Mouse (Mus musculus) heart, adult 11 months (tissue): ENCODE data around the gene Tbx19.
A peak's percentile ranks its signal among the peaks of the same experiment; 100 is the strongest.

Source experiments
- DNase-seq: peaks from one replicate; pipeline ENCODE4 v3.0.0; 2022

Tbx19 gene

DNA sequence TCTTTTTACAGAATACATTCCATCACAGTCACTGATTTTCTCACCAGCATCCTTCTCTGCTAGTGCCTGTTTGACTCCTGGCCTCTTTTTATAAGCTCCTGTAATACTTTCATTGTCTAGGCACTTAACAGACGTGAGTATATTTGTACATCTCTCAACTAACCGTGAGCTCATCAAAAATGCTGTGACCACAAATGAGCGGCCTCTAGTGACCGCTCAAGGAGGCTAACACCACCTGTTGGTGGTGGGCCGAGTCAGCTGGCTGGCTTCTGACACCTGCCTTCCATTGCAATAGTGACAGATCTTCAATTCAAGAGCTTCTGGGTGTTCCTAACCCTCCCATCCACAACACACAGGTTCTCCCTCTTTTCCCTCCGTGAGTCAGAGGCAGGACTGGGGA, 22.8 kb upstream of the Tbx19 start:
- peak; percentile 56 for DNase-seq

DNA sequence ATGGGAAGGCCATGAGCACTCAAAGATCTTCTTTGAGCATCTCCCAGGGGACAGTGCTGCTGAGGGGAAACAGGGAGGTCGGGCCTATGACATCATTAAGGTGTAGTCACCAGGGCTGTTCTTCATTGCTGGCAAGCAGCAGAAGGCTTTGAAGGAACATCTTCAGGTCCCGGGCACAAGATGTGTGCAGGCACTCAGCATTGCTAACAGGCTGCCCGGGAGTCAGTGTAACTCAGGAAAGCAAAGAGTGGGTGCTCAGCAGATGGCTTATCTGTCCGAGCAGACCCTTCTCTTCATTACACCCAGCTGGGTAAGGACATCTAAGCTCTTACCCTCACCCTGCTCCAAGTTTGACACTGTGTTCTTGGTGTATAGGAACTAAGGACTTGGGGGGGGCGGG, 18.7 kb upstream of the Tbx19 start:
- DNase-seq = peak; percentile 70

DNA sequence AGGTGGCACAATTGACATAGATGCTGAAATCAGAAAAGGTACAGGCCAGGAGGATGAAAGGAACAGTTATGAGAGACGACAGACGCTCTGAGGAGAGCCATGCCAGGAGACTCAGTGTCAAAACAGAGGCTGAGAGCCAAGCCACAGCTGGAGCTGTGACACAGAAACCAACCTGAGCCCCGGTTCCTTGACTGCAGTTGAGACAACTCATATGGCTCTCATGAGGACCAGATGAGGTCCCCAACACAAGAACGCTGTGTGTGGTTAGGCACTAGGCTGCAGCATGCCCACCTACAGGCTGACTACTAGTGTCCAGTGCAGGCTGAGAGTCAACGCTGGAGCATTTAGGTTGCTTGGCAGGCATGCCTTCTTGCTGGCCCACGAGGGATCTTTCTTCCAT, 17.5 kb upstream of the Tbx19 start:
- peak; percentile 90 for DNase-seq

DNA sequence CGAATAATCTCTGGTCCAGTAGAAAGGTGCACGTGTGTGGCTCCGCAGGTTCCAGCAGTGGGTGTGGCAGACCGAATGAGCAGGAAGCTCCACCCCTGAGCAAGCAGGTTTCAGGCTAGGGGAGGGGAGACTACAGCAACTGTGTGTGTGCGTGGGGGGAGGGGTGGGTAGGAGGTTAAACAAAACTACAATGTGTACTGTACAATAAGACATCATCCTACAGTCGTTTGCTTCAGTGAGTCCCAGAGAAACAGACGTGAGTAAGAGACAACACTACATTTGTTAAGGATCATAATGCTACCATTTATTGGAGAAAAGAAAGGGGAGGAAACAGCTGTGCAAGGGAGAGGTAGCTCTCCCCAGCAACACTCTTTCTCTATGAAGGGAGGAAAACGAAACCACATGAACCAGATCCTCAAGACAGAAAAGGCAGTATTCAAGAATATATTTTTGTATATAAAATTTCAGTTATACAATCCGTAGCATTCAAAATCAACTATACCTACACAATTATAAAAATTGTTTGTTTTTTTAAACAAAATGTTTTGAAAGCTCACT, 13.6 kb upstream of the Tbx19 start:
- DNase-seq = no peak

DNA sequence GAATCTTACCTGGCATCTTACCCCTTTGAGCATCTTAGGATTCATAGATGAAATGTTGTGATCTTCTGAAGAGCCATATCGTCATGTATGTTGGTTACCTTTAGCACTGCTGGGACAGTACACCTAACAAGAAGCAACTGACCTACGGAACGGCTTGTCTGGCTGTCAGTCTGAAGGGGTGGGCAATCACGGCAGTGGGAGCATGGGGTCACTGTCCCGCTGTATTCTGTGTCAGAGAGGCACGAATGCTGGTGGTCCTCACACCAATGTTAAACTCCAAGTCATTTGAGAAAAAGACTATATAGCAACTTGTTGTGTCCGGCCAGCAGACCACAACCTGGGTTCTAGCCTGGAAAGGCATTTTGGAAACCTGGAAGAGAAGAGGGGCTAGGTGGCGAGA, 10.7 kb upstream of the Tbx19 start:
- DNase-seq = peak; percentile 59

DNA sequence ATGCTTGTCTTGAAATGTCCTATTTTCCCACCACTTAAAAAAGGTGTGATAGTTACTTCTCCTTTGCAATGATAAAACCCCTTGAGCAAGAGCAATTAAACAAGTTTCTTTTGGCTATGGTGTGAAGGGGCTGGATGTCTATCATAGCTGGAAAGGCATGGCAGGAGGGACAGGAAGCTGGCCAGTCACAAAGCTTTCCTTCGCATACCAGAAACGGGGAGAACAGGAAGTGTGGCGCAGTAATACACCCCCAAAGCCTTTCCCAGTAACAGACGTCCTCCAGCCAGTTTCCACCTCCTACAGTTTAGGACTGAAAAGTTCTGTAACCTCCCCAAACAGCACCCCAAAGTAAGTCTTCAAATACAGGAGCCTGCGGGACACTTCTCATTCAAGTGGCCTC, 9.6 kb upstream of the Tbx19 start:
- DNase-seq = peak; percentile 85

DNA sequence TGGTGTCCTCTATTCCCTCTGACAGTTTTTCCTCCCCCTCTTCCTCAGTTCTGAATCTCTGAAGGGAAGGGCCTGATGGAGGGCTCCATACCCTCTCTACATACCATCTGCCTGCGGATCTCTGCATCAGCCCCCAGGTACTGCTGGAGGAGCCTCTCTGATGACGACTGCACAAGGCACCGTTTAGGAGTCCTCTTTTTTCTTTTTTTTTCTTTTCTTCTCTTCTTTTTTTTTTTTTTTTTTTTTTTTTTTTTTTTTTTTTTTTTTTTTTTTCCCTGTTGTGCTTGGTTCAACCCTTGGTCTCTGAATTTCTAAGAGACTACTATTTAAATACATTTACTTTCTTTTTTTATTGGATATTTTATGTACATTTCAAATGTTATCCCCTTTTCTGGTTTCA, 8.9 kb upstream of the Tbx19 start:
- no peak for DNase-seq

DNA sequence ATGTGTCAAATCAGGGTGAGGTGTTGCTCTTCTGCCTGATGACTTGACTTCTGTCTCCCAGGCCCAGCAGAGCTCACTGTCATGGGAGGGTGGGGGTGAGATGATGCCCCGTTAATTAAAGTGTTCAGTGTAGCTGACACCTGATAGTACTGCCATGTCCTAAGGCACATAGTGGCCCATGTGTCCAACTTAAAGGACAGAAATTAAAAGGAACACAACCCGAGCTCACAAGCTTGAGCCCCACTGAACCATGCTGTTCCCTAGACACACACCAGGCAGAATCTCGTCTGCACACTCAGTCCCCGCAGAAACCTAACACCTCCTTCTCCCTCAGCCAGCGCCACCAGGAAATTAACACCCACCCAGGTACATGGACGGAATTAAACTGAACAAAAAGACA, 4.3 kb upstream of the Tbx19 start:
- DNase-seq = peak; percentile 46

DNA sequence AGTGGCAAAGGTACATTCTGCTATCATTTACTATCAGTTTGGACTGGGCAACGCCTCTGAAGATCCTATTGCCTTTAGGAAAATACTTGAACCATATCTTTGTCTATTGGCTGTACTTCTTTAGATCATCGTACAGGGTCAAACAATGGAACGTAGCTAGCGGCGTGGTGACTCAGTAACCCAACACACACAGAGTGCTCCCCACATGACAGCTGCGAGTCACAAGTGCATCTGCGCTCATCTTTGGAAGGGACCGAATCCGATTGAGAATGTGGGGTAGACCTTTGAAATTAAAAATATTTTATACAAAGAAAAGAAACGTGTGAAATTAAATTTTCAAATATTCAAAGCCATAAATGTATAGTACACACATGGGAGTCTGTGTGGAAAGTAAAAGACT, 1.7 kb downstream of the Tbx19 start:
- DNase-seq = peak; percentile 48

DNA sequence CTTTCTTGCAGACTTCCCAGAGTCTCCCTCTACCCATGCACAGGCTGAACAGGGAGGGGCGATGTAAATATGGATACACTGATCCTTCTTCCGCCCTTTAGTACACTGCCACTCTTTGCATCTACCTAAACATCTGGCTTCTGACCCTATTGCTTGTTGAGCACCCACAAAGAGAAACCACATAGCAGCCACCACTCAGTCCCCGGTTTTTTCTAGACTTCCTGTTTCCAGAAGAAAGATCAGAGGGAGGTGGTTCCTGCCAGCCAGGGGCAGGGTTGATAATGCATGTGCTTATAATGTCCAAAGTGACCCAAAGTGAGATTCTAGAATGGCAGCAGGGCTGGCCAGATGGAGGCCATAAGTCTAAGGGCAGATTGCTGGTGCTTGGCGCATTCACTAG, 6.4 kb downstream of the Tbx19 start:
- DNase-seq = peak; percentile 73

DNA sequence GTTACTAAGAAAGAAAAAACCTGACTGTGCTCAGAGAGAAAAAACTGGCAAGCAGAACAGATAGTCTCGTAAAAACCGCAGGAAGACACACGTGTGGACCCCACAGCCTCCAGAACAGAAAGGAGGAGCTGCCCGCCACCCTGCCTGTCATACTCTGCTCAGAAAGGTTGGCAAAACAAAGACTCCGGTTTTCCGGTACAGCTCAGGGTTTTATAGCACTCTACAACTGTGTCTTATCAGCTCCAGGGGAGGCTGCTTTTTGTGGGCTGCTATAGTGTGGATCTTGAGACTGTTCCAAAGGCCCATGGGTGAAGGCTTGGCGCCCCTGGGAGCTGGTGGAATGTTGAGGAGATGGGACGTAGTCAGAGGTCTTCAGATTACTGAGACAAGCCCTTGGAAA, 9.4 kb downstream of the Tbx19 start:
- peak; percentile 64 for DNase-seq

DNA sequence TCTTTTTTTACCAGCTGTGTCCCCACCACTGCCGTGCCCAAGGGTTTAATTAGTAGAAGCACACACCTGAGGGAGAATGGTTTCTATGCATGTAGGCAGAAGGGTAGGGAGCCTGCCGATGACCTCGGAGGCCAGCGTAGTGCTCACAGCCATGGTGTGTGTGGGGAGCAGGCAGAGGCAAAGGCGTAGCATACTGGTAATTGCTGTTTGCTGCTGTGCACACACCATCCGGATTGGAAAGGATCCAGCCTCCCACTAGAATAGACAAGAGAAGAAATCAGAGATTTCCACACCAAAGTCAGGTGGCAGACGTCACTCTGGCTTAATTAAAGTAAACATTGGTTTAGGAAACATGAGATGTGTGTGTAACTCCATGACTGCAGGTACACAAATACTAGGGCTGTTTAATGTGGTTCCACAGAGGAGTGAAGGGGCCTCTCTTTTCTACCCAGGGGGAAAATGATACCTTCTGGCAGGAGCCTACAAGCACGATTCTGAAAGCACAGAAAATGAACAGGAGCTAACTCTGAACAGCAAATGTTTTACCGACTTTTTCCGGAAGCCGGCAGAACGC, 18.1 kb downstream of the Tbx19 start:
- DNase-seq = no peak

DNA sequence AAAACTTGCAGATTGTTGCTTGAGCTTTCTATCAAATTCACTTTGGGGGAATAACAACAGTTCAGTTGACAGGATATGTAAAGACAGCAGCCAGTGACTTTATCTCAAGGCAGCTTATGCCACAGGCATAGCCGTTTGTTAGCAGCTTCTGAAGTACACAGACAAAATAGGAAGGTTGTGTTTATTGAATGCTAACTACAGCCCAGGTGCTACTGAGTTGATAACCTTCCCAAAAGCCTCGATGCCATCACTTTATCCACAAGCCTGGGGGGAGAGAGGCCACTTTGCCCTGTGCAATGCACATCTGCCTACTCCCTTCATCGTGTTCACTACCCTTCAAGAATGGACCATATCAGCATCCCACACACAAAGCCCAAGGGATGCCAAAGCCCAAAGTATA, 20.3 kb downstream of the Tbx19 start:
- DNase-seq = no peak

DNA sequence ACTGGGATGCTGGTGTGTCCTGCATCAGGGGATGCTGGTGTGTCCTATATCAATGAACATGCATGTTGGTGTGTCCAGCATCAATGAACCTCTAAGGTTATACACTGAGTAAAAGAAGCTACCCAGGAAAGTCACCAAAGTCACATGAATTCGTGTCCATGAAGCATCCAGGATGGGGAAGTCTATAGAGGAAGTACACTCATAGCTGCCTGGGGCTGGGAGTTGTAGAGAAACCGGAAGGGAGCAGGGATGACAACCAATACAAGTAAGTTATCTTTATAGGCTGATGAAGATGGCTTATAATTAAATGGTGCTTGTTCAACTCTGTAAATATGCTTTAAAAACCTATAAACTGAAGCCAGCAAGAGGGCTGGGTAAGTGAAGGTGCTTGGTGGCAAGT, 26.7 kb downstream of the Tbx19 start:
- no peak for DNase-seq

DNA sequence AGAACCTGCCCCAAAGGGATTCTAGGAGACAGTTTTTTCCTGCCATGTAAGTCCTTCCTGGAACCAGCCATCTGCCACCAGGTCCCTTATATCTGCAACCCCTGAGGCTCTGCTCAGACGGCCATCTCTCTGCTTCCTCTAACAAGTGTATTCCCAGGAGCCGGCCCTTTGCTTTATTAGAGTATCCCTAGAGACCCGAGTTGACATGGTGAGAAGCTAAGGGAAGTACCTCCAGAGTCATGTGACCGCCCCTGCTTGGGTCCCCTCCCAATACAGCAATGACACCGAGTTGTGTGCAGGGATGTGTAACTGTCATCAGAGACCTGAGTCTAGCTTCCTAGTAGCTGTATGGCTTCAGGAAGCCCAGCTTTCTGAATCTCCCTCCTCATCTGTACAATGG, 27.3 kb downstream of the Tbx19 start:
- no peak for DNase-seq

DNA sequence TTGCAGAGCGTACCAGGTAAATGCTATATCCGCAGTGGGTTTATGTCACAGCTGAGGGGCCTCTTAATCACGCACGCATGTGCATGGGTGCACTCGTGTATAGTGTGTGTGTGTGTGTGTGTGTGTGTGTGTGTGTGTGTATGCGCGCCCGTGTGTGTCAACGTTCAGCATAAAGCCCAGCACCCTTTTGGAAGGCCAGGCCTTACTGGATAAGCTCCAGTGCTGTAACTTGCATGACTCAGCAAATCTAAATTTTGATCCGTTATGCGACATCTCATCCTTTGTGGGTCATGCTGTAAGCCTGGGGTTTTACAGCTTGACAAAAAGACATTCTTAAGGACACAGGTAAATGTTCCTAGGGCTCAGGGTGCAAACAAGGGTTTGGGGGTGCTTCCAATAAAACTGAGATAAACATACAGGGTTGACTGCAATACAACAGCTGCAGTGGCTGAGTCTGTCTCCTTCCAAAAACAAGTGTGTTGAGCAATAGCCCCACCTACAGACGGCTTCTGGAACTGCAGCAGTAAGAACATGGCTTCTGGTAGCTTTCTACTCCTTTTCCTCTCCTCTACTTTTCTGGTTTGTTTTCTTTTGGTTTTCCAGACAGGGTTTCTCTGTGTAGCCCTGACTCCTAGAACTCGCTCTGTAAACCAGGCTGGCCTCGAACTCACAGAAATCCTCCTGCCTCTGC, 28.2 kb downstream of the Tbx19 start:
- DNase-seq = no peak

DNA sequence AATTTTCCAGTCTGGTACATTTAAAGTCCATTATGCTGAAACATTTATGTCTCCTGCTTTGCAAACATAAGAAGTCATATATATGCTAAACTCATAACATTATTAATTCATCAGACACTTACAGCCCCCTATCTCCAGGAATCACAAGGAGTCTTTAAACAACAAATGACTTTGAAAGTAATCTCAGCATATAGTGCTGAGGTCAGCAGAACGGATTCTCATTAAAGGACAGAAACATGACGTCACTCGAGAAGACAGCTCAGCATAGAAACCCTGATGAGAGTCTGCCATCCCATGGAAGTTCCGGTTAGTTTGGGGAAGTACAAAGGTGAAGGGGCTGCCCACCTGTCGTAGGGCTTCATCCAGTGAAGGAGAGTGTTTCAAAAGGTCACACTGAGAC, 31.0 kb downstream of the Tbx19 start:
- no peak for DNase-seq

DNA sequence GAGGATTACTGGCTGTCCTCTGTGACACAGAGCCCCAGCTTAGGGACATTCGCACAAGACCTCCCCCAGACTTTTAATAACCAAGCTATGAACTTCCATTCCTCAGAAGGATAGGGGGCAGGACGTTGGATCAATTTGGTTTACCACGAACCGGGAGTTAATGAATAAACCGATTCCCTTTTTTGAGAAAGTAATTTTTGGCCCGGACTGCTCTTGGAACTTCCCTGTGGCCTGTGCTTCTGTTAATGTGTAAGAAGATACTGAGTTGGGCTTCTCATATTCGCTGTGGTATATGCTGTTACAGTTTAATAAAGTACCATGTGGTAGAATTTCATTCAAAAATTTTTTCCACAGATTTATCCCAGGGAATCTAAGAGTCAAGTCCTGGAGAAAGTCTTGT, 39.5 kb downstream of the Tbx19 start:
- no peak for DNase-seq

DNA sequence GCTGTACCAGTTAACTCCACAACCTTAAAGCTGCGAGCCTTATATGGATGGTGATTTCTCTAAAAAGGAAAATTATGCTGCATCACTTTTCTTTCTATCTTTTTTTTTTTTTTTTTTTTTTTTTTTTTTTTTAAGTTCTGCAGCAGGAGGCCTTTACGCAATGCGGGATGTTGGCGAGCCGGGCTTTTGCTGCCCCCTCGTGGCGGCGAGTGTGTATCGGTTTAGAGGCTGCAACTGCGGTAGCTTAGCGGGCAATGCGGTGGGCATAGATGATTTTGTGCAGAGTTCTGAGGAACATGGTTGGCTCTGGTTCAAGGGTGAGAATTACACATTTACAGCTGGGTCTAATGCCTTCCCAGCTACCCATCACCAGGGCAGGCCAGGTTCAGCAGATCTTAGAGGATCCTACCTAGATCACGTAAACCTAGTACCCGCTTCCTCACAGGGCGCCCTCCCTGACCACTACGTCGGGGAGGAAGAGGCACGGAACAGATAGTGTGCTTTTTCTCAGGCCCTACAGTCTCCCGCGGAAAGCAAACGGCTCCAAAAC, 40.1 kb downstream of the Tbx19 start:
- peak; percentile 96 for DNase-seq

DNA sequence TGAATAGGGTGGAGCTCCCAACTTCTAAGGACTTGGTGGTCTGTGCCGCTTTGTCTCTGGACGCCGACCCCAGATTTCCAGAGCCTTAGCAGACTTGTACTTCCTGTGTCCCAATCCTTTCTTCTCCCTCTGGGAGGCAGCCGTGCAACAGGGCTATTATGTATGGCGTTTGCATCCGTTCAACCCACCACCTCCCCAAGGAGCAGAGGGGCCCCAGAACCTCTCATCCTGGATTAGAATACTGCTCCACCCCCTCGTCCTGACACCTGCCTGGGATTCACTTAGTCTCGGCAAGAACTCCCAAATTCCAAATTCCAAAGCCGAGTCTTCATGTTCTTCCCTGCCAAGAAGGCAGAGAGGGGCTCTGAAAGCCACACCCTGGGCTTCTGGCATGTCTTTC, 40.8 kb downstream of the Tbx19 start:
- DNase-seq = peak; percentile 94

DNA sequence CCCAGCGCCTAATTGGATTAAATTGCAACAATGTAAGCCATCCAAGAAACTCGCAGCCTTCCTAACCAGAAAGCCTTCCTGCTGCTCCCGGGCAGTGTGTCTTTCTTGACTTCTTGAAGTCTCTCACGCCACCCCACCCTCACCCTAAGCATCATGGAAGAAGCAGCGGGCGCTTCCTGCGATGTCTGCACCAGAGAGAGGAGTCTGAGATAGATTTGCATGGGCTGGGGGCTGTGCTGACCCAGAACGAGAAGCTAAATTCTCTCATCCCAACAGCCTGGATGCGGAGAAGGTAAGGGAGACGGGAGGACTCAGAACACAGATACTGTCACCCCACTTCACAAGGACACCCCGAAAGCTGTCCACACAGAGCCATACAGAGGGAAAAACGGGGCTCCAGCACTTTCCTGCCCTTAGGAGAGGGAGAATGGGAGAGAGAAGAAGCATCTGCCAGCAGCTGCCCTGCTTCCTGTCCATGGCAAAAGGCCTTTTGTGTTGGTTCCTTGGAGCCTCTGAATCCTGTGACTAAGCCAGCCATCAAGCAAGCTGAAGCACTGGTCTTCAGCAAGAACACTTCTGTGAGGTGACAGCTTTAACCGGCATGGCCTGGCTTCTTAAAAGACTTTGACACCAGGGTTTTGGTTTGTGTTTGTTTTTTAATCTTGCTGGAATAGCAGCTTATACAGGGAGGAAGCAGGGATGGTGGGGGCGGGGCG, 41.4 kb downstream of the Tbx19 start:
- DNase-seq = no peak

DNA sequence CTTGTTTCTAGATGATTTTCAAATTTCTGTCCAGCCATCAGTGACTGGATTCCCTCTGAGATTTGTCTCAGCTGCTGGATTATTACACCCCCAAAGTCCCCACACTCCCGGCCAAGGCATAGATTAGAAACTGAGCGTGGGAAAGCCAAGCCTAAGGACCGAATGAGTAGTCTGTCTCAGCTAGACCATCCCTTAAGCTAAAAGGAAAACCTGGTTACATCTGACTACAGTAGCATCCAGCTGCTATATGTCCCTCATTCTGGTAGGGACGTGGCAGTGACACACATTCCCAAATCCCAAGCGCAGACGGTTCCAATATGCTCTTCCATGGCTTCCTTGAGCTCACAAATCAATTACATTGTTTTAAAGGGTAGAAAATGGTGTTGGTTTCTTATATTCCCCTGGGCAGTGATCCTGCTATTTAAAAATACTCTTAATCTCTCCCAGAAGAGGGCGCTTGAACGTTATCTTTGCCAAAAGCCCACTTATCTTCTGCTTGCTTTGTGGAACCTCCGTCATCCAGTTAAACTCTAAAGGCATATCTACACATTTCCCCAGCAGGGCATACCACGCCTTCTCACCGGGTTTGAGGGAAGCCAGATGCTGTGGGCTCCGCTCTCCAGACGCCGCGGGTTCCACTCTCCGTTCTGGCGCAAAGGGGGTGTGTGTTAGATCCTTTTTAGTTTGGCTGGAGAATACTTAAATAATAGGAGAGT, 46.0 kb downstream of the Tbx19 start:
- DNase-seq = peak; percentile 91

DNA sequence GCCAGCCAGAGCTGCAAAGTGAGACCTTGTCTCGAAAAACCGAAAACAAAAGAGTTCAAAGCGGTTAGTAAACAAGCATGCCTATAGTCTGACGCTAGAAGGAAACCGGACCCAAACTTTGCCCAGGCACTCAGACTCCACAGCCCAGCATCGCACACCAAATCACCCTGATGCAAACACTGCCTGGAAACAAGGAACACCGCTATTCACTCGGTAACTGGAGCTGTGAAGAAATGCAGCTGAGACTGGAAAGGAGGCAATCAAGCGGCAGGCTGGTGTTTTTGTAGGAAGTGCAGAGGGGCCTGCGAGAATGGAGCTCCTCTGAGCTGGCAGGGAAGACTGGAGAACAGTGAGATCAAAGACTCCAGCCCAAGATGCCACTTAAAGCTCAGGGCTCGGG, 46.9 kb downstream of the Tbx19 start:
- DNase-seq = no peak
